Mouse (Mus musculus): Measurements from ENCODE around the gene Chrm5. TPM values are rescaled to one million over a fixed set of nuclear protein-coding genes. Genes with fewer than 3 reads are reported as not detected.

Gene Chrm5
- polyA plus RNA-seq, 1 experiment, result not detected

Other genes starting within 250 kb of the Chrm5 start
- 49.2 and 51.3 TPM in 2 replicates for gene Lpcat4, start 241.3 kb downstream of the Chrm5 start, polyA plus RNA-seq (2012; rRNA removed)
- gene Nutm1, start 221.5 kb downstream of the Chrm5 start, polyA plus RNA-seq (2012; rRNA removed), result not detected in 2 replicates
- gene Nop10, start 218.8 kb downstream of the Chrm5 start, polyA plus RNA-seq (2012; rRNA removed), result 101 and 145 TPM in 2 replicates
- 80.4 and 84.2 TPM in 2 replicates for gene Slc12a6, start 214.9 kb downstream of the Chrm5 start, polyA plus RNA-seq (2012; rRNA removed)
- 0.03 and 0.06 TPM in 2 replicates for gene Gm21985, start 214.5 kb downstream of the Chrm5 start, polyA plus RNA-seq (2012; rRNA removed)
- gene Emc4, start 112.7 kb downstream of the Chrm5 start, polyA plus RNA-seq (2012; rRNA removed), result 89.9 and 92.4 TPM in 2 replicates
- gene Katnbl1, start 101.6 kb downstream of the Chrm5 start, polyA plus RNA-seq (2012; rRNA removed), result 10.6 and 12.8 TPM in 2 replicates
- gene Emc7, start 25.8 kb downstream of the Chrm5 start, polyA plus RNA-seq (2012; rRNA removed), result 17.7 and 18.9 TPM in 2 replicates
- gene Aven, start 12.2 kb upstream of the Chrm5 start, polyA plus RNA-seq (2012; rRNA removed), result 12.9 and 14.9 TPM in 2 replicates

All from urinary bladder, adult 2 months (tissue).